Mouse (Mus musculus) thymus, postnatal 14 days (tissue): ENCODE results near the gene Sec1.
A peak's percentile ranks its signal among the peaks of the same experiment; 100 is the strongest.

Experiments
- DNase-seq: peaks from one replicate; pipeline ENCODE4 v3.0.0; 2021

The Sec1 gene

GRCm38 (mm10) chr7:45704046-45704559 is 9.9 kb upstream of the Sec1 start:
- DNase-seq, result peak; percentile 62

- DNase-seq, result peak; percentile 34
Measured at GRCm38 (mm10) chr7:45703521-45704033, 9.4 kb upstream of the Sec1 start.

GRCm38 (mm10) chr7:45702809-45703520 is 8.8 kb upstream of the Sec1 start:
- DNase-seq, result no peak

DNA sequence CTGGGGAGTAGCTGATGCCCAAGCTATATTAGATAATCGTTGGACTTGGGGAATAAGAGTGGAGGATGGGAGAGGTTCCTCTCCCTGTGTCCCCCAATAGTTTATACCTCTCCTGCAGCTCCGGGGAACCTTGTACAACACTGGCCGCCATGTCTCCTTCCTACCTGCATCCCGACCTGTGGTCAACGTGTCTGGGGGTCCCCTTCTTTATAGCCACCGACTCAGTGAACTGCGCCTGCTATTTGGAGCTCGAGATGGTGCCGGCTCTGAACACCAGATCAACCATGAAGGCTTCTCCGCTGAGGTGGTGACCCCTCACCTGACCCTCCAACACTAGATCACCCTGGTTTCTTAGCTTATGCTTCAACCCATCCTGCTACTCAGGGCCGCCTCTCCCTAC is 8.1 kb upstream of the Sec1 start:
- no peak for DNase-seq

DNA sequence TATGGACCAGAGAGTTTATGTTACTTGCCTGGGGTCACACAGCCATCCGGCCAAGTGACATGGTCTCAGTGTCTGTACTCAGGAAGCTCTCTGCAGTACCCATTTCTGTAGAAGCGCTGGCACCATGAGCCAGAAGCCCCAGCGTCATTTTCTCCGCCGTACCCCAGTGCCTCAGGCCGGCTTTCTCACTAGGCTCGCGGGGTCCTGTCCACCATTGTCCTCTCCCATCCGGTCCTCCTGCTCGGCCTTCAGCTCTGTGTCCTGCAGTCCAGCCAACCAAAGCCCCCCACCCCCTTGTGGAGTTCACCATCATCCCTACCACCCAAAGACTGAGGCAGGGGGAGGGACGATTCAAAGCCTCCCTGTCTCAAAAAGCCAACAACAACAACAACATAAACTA is 7.4 kb upstream of the Sec1 start:
- no peak for DNase-seq

DNA sequence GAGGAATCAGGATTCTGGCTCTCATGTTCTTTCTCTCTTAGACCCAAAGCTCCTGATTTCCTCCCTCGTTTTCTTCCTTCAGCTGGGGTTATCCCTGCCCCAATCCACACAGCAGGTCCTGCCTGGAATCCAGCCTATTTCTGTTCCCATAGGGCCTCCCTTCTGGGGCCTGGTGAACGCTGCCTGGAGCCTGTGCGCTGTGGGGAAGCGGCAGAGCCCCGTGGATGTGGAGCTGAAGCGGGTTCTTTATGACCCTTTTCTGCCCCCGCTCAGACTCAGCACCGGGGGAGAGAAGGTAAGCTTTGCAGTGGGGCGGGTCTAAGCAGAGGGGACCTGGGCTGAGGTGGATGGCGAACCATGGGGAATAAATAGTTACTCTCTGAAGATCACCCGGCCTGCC is 6.9 kb upstream of the Sec1 start:
- no peak for DNase-seq

DNA sequence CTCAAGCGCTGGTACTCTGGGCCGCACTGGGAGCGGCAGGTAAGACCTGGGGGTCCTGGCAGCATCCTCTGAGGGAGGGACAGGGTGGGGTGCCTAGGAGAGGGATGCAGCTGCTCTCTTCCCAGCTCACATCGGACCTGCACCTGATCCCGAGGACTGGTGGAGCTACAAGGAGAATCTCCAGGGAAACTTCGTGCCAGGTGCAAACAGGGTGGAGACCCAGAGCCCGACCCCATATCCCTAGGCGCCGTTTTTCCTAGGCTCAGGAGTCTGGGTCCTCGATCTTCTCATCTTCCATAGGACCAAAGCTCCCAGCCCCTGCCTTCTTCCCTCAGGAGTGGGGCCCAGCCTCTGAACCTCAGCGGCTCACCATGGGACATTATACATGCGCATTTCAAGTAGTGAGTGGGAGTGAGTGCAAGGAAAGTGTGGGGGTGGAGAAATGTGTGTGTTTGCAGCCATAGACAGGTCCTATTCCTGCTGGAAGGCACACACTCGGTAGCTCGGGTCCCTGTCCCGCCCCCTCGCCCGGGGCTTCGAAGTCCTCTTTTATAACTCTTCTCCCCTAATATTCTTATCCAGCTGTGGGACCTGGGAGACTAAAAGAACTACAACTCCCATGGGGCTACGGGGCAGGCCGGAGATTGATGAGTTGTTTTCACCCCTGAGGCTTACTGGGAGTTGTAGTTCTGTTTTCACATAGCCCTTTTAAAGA is 6.3 kb upstream of the Sec1 start:
- DNase-seq, result peak; percentile 80

DNA sequence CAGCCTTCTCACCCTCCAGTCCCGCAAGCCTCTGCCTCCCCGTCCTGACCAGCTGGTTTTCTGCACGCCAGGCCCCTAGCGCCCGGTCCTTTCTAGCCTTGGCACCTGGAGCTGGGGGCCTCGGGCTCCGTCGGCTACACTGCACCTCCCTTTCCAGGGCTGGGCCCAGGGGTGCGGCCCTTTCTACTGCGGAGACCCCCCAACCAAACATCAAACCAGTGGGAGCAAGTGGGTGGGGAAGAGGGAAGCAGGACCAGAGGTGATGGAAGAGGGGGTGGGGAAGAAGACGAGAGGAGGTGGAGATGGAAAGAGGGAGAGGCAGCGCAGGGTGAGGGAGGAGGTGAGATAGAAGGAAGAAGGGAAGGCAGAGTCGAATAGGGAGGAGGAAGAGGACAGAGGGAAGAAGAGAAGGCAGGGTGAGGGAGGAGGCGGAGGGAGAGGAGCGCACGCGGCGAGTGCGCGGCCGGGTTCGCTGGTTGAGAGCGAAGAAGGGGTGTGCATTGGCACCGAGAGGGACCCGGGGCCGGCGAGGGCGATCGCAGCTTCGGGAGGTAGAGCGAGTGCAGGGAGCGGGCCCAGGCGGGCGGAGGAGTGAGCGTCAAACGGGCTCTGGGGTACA is 5.4 kb upstream of the Sec1 start, which contains the start of gene Car11:
TSS of gene Car11 (plus strand) at position 321 of the 619 bp plus-strand sequence.
- DNase-seq, result peak; percentile 42

DNA sequence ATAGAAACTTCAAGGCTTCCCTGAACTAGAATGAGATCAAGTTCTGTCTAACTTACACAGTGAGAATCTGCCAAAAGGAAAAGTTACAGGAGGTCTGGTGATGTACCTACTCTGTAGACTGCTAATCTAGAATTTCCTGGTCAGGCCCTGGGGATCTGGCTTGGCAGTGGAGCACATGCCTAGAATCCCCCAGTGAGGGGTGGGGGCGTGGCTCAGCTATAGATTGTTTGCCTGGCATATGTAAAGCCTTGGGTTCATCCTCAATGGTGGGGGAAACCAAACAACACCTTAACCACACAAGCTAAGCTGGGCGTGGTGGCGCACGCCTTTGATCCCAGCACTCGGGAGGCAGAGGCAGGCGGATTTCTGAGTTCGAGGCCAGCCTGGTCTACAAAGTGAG is 3.7 kb upstream of the Sec1 start:
- DNase-seq, result no peak

GRCm38 (mm10) chr7:45695098-45695497 is 896 bp upstream of the Sec1 start:
- DNase-seq, result peak; percentile 53

DNA sequence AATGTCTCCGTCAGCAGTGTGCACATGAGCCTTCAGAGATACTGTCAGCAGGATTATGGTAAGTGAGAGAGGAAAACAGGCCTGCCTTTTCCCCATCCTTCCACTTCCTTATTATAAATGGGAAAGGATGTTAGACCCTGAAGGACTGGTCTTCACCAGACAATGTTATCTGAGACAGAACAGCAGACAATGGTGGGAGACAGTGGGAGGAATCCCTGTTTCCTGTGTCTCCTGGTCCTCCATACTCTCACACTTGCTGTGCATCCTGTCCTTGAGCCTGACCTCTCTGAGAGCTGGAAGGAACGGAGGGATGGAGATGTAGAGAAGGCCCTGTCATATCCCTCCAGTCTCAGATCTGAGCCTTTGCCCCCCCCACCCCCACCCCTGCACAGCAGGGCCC is 1.8 kb downstream of the Sec1 start:
- no peak for DNase-seq

DNA sequence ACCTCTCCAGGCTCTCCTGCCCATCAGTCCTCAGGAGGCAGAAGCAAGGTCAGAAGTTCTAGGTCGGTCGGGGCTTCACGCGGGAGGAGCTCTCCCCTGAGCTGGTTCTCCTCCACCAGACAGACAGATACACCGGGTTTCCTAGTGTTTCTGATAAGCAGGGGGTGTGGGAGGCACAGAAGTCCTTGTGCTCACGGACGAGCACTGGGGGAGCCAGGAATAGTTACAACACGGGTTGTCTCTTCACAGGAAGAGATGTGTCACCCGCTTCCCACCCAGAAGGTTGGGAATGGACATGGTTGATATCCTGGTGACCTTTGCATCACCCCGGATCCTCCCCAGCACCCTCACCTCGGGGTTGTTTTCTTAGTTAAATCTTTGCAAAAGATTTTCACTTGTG is 4.4 kb downstream of the Sec1 start:
- no peak for DNase-seq

- DNase-seq, result no peak
Measured at GRCm38 (mm10) chr7:45689099-45689498, 5.1 kb downstream of the Sec1 start.

- DNase-seq, result no peak
Measured at GRCm38 (mm10) chr7:45686841-45687240, 7.4 kb downstream of the Sec1 start.

DNA sequence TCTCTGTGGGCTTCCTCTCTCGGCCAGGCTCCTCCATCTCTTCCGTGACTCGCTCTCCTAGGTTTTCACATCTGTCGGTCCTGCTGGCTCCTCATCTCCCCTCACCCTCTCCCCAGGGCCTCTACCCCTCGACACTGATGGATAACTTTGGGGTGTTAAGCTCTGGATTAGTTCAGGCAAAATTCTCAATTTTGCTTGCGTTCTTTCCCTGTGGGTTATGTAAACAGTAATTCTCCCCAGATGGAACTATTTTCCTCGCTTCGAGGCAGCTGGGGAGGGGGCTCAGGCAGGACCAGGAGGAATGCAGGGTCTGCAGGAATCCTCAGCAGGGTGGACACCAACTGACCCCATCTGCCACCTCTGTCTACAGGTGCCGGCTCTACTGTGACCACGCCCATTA is 8.4 kb downstream of the Sec1 start:
- DNase-seq, result no peak

DNA sequence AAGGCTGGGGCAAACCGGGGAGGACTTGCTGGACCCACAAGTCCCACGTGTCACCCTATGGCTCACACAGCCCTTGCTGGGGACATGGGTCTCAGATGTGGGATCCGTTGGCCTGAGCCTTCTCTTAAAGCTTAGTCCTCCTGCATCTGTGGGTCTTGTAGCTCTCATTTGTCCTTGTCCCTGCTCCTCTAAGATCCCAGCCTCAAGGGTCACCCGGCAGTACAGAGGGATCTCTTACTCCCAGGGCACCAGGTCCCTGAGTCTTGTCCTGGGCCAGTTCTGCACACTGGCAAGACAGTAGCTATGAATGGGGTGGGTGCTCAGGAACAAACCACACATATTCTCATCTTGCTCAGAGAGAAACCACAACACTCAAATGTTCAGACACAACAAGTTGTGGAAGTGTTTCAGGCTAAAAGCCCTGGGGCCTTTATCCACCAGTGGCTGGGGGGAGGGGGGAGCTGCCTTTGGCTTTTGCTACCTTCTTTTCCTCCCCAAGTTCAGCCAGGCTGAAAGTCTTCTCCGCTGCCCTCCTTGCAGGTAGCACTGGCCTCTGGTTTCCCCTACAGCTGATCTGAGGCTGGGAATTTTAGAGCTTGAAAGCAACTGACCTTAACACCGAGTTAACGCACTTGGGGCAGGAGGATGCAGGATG is 10.7 kb downstream of the Sec1 start, which contains the start of gene Ntn5:
TSS of gene Ntn5 (plus strand) at position 627 of the 655 bp plus-strand sequence.
- DNase-seq, result peak; percentile 50

DNA sequence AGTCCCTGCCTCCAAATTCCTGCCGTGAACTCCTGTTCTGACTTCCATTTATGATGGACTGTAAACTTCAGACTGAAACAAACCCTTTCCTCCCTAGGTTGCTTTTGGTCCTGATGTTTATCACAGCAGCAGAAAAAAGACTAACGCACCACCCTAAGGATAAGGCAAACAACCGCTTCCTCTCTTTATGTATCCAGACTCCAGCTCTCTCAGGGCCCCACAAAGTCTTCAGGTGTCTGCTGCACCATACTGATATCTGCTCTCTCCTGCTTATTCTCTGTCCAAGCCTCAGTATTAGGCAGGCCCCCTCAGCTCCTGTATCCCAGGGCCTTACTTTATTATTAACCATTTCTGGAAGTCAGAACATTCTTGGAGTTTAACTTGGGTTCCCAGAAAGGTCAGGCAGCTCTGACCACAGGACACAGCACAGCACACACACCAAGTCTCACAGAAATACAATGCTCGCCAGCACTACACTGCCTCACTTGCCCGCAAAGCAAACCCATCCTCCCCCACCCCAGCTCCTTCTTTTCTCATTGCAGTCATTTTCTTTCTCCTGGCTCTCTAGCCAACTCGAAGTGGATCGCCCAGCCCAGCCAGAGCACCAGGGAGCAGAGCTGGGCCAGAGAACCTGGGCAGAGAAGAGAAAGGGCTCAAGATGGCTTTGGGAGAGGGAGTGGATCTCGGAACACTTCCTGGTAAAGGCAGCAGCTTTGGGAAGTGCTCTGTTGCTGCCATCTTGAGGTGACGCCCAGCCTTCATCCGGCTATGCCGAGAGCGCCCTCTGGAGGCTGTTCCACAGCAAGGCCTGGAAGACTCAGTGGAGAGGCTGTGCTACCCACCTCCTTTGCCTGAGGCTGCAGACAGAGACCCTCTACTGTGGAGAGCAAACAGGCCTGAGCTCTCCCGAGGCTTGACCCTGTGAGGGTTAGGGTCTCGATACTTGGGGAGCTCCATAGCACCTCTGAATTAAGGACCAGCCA is 11.8 kb downstream of the Sec1 start:
- peak; percentile 90 for DNase-seq

GRCm38 (mm10) chr7:45681046-45681736 is 13.0 kb downstream of the Sec1 start:
- DNase-seq, result no peak

GRCm38 (mm10) chr7:45679966-45680621 is 14.1 kb downstream of the Sec1 start:
- DNase-seq, result no peak

GRCm38 (mm10) chr7:45678513-45678912 is 15.7 kb downstream of the Sec1 start:
- DNase-seq, result no peak
